Mouse (Mus musculus) forebrain, embryonic 11.5 days (tissue): ENCODE measurements around the gene C3. TPM values are rescaled to one million over a fixed set of nuclear protein-coding genes. Genes with fewer than 3 reads are reported as not detected.

Source experiments
- ATAC-seq: fragments of 200-750 bp; cut with Nextera tagmentation; replicated peaks from 2 replicates; pipeline ENCODE4 v1.8.0; 2017; ENCODE audit warnings: moderate TSS enrichment; ENCODE audit not compliant: low FRiP score
- DNase-seq: peaks from one replicate; pipeline ENCODE4 v3.0.0-alpha.2; 2017; ENCODE audit warnings: low spot score
- H3K27ac ChIP-seq: fragments of 300-500 bp; sonication (generic); 2 replicates; pipeline ENCODE4 v1.5.1; 2014; ENCODE audit warnings: low read depth, low read length
- H3K27me3 ChIP-seq: fragments of 300-500 bp; sonication (generic); 2 replicates; pipeline ENCODE4 v1.6.1; 2014; ENCODE audit warnings: mild to moderate bottlenecking, low read length, mixed read lengths; ENCODE audit not compliant: control insufficient read depth, insufficient read depth
- H3K36me3 ChIP-seq: fragments of 300-500 bp; sonication (generic); 2 replicates; pipeline ENCODE4 v1.6.1; 2014; ENCODE audit warnings: mild to moderate bottlenecking, low read length, moderate library complexity, mixed read lengths; ENCODE audit not compliant: control insufficient read depth, insufficient read depth
- H3K4me1 ChIP-seq: fragments of 300-500 bp; sonication (generic); replicated peaks from 2 replicates; pipeline ENCODE4 v1.6.1; 2014; ENCODE audit warnings: low read length, mixed read lengths; ENCODE audit not compliant: control insufficient read depth, insufficient read depth
- H3K4me2 ChIP-seq: fragments of 300-500 bp; sonication (generic); 2 replicates; pipeline ENCODE4 v1.6.1; 2014; ENCODE audit warnings: low read depth, mild to moderate bottlenecking, low read length, moderate library complexity, mixed read lengths; ENCODE audit not compliant: severe bottlenecking
- H3K4me3 ChIP-seq: fragments of 300-500 bp; sonication (generic); 2 replicates; pipeline ENCODE4 v1.5.1; 2014; ENCODE audit warnings: low read depth, low read length
- H3K9ac ChIP-seq: fragments of 300-500 bp; sonication (generic); 2 replicates; pipeline ENCODE4 v1.6.1; 2014; ENCODE audit warnings: low read length
- H3K9me3 ChIP-seq: fragments of 300-500 bp; sonication (generic); 2 replicates; pipeline ENCODE4 v1.6.1; 2016; ENCODE audit warnings: low read length, mixed read lengths; ENCODE audit not compliant: control insufficient read depth
- WGBS: fragments of 180-500 bp; shearing (Covaris S2); extraction: QIAGEN DNeasy Blood & Tissue Kit; methylation state at CpG from one replicate; pipeline ENCODE4 v1.1.7; 2014; 5-methylcytosine and 5-hydroxymethylcytosine counted together
- polyA plus RNA-seq: library from polyadenylated mRNA; unstranded; fragments of >200 nt; fragmentation: Nextera tagmentation; extraction: Ambion mirVana; gene quantifications from 2 replicates; pipeline ENCODE4 v1.2.1, GENCODE M21; 2014

The C3 gene
- polyA plus RNA-seq, 1 experiment from 2014 or later = not detected

DNA sequence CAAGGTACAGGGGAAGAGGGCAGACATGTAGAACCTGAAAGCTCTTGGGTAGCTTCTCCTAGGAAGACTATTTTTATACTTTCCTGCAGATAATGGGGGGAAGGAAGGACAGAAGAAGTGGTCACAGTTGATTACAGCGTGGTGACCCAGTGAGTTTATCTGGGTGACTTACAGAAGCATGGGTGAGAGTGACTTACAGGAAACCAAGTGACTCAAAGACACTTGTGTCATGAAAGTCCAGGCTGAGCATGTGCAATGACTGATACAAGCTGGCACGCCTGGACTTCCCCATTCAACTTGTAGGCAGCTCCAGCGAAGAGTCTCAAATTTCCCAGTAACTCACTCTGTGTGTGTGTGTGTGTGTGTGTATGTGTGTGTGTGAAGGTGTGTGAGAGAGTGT lies 29.7 kb downstream of the C3 start:
- no peaks in the 10 kb centered on the region for H3K9me3 ChIP-seq
- no peak overlapping the region for H3K9ac ChIP-seq
- no peak overlapping the region for H3K4me3 ChIP-seq
- no peaks in the 10 kb centered on the region for H3K4me1 ChIP-seq
- H3K27ac ChIP-seq = no peak overlapping the region
- H3K27me3 ChIP-seq = no peaks in the 10 kb centered on the region
- DNase-seq (no peak), ATAC-seq (no peak)
- WGBS = 90% methylated on average over 3 of the region's 3 CpGs
- H3K4me2 ChIP-seq = no peak overlapping the region
- H3K36me3 ChIP-seq = no peaks in the 10 kb centered on the region

- H3K27me3 ChIP-seq = no peaks in the 10 kb centered on the region
- DNase-seq (no peak), ATAC-seq (no peak)
- H3K36me3 ChIP-seq = no peaks in the 10 kb centered on the region
- H3K27ac ChIP-seq = no peak overlapping the region
- no peaks in the 10 kb centered on the region for H3K4me1 ChIP-seq
- no peaks in the 10 kb centered on the region for H3K9me3 ChIP-seq
- H3K4me2 ChIP-seq = no peak overlapping the region
- no peak overlapping the region for H3K4me3 ChIP-seq
- WGBS = 79% methylated on average over 8 of the region's 8 CpGs
- no peak overlapping the region for H3K9ac ChIP-seq
Measured at GRCm38 (mm10) chr17:57195326-57196010, 32.5 kb downstream of the C3 start.

DNA sequence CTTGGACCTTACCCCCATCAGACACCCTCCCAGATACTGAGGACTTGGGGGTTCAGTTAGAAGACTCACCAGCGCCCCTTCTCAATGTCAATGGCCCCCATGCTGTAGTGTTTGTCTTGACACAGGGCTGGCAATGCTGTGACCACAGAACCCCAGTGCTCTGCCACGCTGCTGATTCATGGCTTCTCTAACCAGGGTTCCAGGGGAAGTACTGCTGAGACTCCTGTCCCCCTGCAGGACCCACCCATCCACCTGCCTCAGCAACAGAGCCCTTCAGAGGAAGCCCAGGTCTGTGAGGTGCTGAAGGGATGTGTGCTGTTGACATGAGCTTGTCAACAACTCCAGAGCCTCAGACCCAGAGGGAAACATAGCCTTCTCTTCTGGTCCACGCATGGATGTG lies 33.2 kb downstream of the C3 start:
- ATAC-seq = no peak
- Histone ChIP-seq H3K27ac (no peak overlapping the region), H3K36me3 (no peaks in the 10 kb centered on the region), H3K4me1 (no peaks in the 10 kb centered on the region), H3K4me2 (no peak overlapping the region), H3K27me3 (no peaks in the 10 kb centered on the region), H3K9ac (no peak overlapping the region), H3K4me3 (no peak overlapping the region), H3K9me3 (no peaks in the 10 kb centered on the region)
- WGBS = 88% methylated on average over 3 of the region's 3 CpGs
- DNase-seq = no peak

DNA sequence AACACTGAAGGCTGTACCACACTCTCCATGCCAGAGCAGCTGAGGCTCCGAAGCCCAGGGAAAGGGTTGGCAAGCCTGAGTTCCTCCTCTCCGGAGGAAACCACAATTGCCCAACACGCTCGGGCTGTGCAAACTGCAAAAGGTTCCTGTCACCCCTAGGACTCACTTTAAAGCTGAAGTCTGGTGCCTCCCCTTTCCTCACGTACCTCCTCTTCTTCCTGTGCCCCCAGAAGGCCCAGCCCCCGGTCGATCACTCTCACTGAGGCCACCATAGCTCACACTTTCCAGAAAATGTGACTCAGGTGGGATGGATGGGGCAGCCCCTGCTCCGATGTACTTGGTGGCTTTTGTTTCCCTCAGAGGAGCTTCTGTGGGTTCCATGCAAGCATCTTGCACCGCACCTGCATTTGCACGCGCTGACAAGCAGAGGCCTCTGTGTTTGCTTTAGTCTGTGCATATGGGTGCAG lies 33.9 kb downstream of the C3 start, which contains the start of gene Tnfsf14:
TSS of gene Tnfsf14 (minus strand) at position 137 of the 467 bp plus-strand sequence.
- no peak within 1 kb of the TSS for H3K27ac ChIP-seq
- no peaks in the 10 kb centered on the region for H3K4me1 ChIP-seq
- no peak within 1 kb of the TSS for H3K4me2 ChIP-seq
- H3K4me3 ChIP-seq = no peak within 1 kb of the TSS
- DNase-seq (no peak), ATAC-seq (no peak)
- H3K36me3 ChIP-seq = no peaks in the 10 kb centered on the region
- H3K27me3 ChIP-seq = no peaks in the 10 kb centered on the region
- no peak within 1 kb of the TSS for H3K9ac ChIP-seq
- 79% methylated on average over 11 of the region's 11 CpGs for WGBS
- H3K9me3 ChIP-seq = no peaks in the 10 kb centered on the region

- Histone ChIP-seq H3K4me2 (no peak overlapping the region), H3K27me3 (no peaks in the 10 kb centered on the region), H3K4me3 (no peak overlapping the region), H3K9ac (no peak overlapping the region), H3K4me1 (no peaks in the 10 kb centered on the region), H3K9me3 (no peaks in the 10 kb centered on the region), H3K36me3 (no peaks in the 10 kb centered on the region), H3K27ac (no peak overlapping the region)
- WGBS = 88% methylated on average over 12 of the region's 12 CpGs
- ATAC-seq = no peak
- no peak for DNase-seq
Measured at GRCm38 (mm10) chr17:57188510-57189192, 39.3 kb downstream of the C3 start.

DNA sequence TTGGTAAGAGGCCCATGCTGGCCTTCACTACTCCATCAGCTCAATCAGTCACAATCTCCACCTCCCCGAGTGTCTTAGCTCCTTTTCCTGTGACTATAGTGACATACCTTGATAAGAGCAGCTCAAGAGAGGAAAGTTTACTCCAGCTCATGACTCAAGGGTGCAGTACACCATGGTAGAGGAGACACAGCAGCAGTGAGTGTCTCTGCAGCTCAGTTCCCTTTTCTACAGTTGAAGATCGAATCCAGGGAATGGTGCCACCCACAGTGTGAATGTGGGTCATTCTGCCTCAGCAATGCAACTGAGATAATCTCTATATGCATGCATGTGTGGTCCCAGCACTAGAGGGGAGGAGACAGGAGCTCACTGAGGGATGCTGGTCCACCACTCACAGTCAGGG lies 42.3 kb downstream of the C3 start:
- no peaks in the 10 kb centered on the region for H3K9me3 ChIP-seq
- no peak overlapping the region for H3K4me3 ChIP-seq
- no peak overlapping the region for H3K9ac ChIP-seq
- H3K27me3 ChIP-seq = no peaks in the 10 kb centered on the region
- H3K4me1 ChIP-seq = no peaks in the 10 kb centered on the region
- WGBS = 78% methylated on average over 2 of the region's 2 CpGs
- ATAC-seq = no peak
- H3K27ac ChIP-seq = no peak overlapping the region
- H3K4me2 ChIP-seq = no peak overlapping the region
- no peak for DNase-seq
- no peaks in the 10 kb centered on the region for H3K36me3 ChIP-seq

GRCm38 (mm10) chr17:57182871-57183270 lies 45.1 kb downstream of the C3 start:
- Histone ChIP-seq H3K9ac (no peak overlapping the region), H3K27me3 (no peaks in the 10 kb centered on the region), H3K4me1 (no peaks in the 10 kb centered on the region), H3K27ac (no peak overlapping the region), H3K4me2 (no peak overlapping the region), H3K36me3 (no peaks in the 10 kb centered on the region), H3K9me3 (no peaks in the 10 kb centered on the region), H3K4me3 (no peak overlapping the region)
- 74% methylated on average over 3 of the region's 3 CpGs for WGBS
- DNase-seq = no peak
- no peak for ATAC-seq

DNA sequence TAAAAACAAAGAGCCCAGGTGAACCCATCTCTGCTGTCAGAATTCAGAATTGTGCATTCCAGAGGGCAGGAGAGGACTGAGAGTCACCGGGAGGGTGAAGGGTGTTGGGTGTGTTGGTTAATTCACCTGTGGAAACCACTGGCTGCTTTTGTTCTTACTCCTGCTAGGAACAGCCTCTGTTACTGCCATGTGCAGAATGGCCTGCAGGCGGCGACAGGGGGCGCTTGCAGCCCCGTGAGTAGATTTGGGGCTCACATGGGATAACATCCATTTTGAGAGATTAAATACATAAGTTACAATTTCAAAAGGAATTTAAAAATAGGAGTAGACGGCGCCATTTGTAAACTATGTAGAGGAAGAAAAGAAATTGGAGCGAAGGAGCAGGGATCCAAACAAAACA lies 47.6 kb downstream of the C3 start:
- H3K4me2 ChIP-seq = no peak overlapping the region
- H3K27ac ChIP-seq = no peak overlapping the region
- no peak overlapping the region for H3K9ac ChIP-seq
- H3K9me3 ChIP-seq = no peaks in the 10 kb centered on the region
- no peaks in the 10 kb centered on the region for H3K36me3 ChIP-seq
- 39% methylated on average over 8 of the region's 8 CpGs for WGBS
- no peaks in the 10 kb centered on the region for H3K4me1 ChIP-seq
- DNase-seq (no peak), ATAC-seq (no peak)
- no peaks in the 10 kb centered on the region for H3K27me3 ChIP-seq
- no peak overlapping the region for H3K4me3 ChIP-seq

GRCm38 (mm10) chr17:57173351-57173750 lies 54.6 kb downstream of the C3 start:
- no peak for ATAC-seq
- Histone ChIP-seq H3K9ac (no peak overlapping the region), H3K9me3 (no peaks in the 10 kb centered on the region), H3K36me3 (no peaks in the 10 kb centered on the region), H3K27me3 (no peaks in the 10 kb centered on the region), H3K4me2 (no peak overlapping the region), H3K27ac (no peak overlapping the region), H3K4me3 (no peak overlapping the region), H3K4me1 (no peaks in the 10 kb centered on the region)
- DNase-seq = no peak
- WGBS = 79% methylated on average over 4 of the region's 4 CpGs
